ENCODE assay signal across 8 mouse cellular contexts in the genomic region with DNA sequence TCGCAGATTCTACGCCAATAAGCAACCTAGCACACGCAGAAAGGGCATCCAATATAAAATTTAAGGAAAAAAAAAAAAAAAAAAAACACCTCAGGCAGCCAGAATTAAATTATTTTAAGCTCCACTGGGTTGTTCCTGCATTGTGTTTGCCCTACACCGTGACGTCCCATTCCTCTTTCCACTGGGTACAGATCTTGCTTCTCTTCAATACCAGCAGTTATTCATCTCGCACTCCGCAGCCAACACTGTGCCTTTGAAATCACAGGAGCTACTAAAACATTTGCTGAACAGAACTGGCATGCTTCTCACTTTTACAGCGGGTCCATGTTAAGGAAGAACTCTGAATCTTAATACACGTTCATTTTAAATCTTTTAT. TPM values are rescaled to one million over a fixed set of nuclear protein-coding genes. Genes with fewer than 3 reads are reported as not detected.
DNase-seq lines count a peak whose midpoint lies in the region; ATAC-seq and TF ChIP-seq lines count a peak whose summit lies in the region.

No protein-coding gene starts in this region.

- TF ChIP-seq EP300 in heart, postnatal 0 days (IDR thresholded peaks at IDR 0.05; ENCODE audit: low read depth): no peak

- no peak for TF ChIP-seq CTCF in heart, postnatal 0 days (IDR thresholded peaks at IDR 0.05; ENCODE audit: low read depth)

- H3K27ac ChIP-seq in liver, embryonic 11.5 days (ENCODE audit: low read depth, low read length): no peak overlapping the region
- peak overlapping the region; percentile 79; the same call in 1 of the 2 replicates for H3K27ac ChIP-seq in heart, postnatal 0 days (ENCODE audit: low read depth)
- H3K27ac ChIP-seq in limb, embryonic 14.5 days (replicated peaks; ENCODE audit: low read depth, low read length): peak overlapping the region; percentile 79

- peaks cover 6% of the 10 kb centered on the region for H3K4me1 ChIP-seq in liver, embryonic 11.5 days (replicated peaks; ENCODE audit: control insufficient read depth, insufficient read depth, low read length)
- H3K4me1 ChIP-seq in heart, postnatal 0 days (ENCODE audit: control insufficient read depth, insufficient read depth): peaks cover 13% of the 10 kb centered on the region
- H3K4me1 ChIP-seq in limb, embryonic 14.5 days (ENCODE audit: control insufficient read depth, insufficient read depth, low read length): peaks cover 7% of the 10 kb centered on the region; the same call in 1 of the 2 replicates

- peak overlapping the region; percentile 75 for H3K4me2 ChIP-seq in liver, embryonic 11.5 days
- peak overlapping the region; percentile 87 for H3K4me2 ChIP-seq in heart, postnatal 0 days (ENCODE audit: low read depth, low read length)
- H3K4me2 ChIP-seq in limb, embryonic 14.5 days (replicated peaks; ENCODE audit: low read depth, low read length, severe bottlenecking): peak overlapping the region; percentile 77

- H3K4me3 ChIP-seq in liver, embryonic 11.5 days (ENCODE audit: low read depth, low read length): peak overlapping the region; percentile 82
- peak overlapping the region; percentile 72 for H3K4me3 ChIP-seq in heart, postnatal 0 days (ENCODE audit: low read depth, low read length)
- peak overlapping the region; percentile 68 for H3K4me3 ChIP-seq in limb, embryonic 14.5 days (replicated peaks; ENCODE audit: low read length)

- no peak for ATAC-seq in liver, embryonic 11.5 days (replicated peaks; ENCODE audit: low FRiP score)
- no peak for ATAC-seq in heart, postnatal 0 days (ENCODE audit: insufficient read depth, low read depth)
- no peak for ATAC-seq in limb, embryonic 14.5 days (ENCODE audit: low FRiP score, low read depth)

- WGBS in liver, embryonic 11.5 days: 21% methylated on average over 9 of the region's 9 CpGs
- WGBS in heart, postnatal 0 days: 18% methylated on average over 9 of the region's 9 CpGs
- WGBS in limb, embryonic 14.5 days: 16% methylated on average over 9 of the region's 9 CpGs

- 0 out of 2 replicates have a peak, but pooled peaks cover 2% of the 10 kb centered on the region for H3K9me3 ChIP-seq in liver, embryonic 11.5 days (ENCODE audit: control insufficient read depth, low read length)
- no peaks in the 10 kb centered on the region for H3K9me3 ChIP-seq in heart, postnatal 0 days (replicated peaks; ENCODE audit: control insufficient read depth, low read length)
- no peaks in the 10 kb centered on the region for H3K9me3 ChIP-seq in limb, embryonic 14.5 days (ENCODE audit: control insufficient read depth, low read length)

- no peak for DNase-seq in liver, embryonic 11.5 days (ENCODE audit: low spot score)
- no peak for DNase-seq in liver
- peak; percentile 79 for DNase-seq in cerebellum, adult 9-10 months
- DNase-seq in heart, postnatal 0 days (ENCODE audit: low spot score): no peak
- DNase-seq in limb, embryonic 14.5 days (ENCODE audit: low spot score): no peak
- peak; percentile 26 to 57 for DNase-seq in right cerebral cortex, postnatal 36 days (ENCODE audit: low spot score in 2 of 2)
- no peak for DNase-seq in adrenal gland, postnatal 25 days
- no peak for DNase-seq in gastrocnemius, postnatal 4 days (ENCODE audit: low spot score in 2 of 2)

- H3K36me3 ChIP-seq in liver, embryonic 11.5 days (ENCODE audit: control insufficient read depth, insufficient read depth, low read length): no peaks in the 10 kb centered on the region
- H3K36me3 ChIP-seq in heart, postnatal 0 days (replicated peaks; ENCODE audit: control insufficient read depth, insufficient read depth, low read length): no peaks in the 10 kb centered on the region
- no peaks in the 10 kb centered on the region for H3K36me3 ChIP-seq in limb, embryonic 14.5 days (ENCODE audit: control insufficient read depth, insufficient read depth, low read length)

- no peaks in the 10 kb centered on the region for H3K27me3 ChIP-seq in liver, embryonic 11.5 days (replicated peaks; ENCODE audit: control insufficient read depth, insufficient read depth, low read length)
- no peaks in the 10 kb centered on the region for H3K27me3 ChIP-seq in heart, postnatal 0 days (ENCODE audit: control insufficient read depth, insufficient read depth, low read length)
- no peaks in the 10 kb centered on the region for H3K27me3 ChIP-seq in limb, embryonic 14.5 days (ENCODE audit: control insufficient read depth, insufficient read depth, low read length)

- peak overlapping the region; percentile 84; the same call in 1 of the 2 replicates for H3K9ac ChIP-seq in liver, embryonic 11.5 days (ENCODE audit: low read depth, low read length)
- H3K9ac ChIP-seq in heart, postnatal 0 days (replicated peaks; ENCODE audit: low read depth, low read length): peak overlapping the region; percentile 61
- peak overlapping the region; percentile 70 for H3K9ac ChIP-seq in limb, embryonic 14.5 days (ENCODE audit: low read depth, low read length, severe bottlenecking)

- no peak for TF ChIP-seq POLR2A in limb, embryonic 14.5 days (IDR thresholded peaks at IDR 0.05; ENCODE audit: borderline replicate concordance, extremely low read depth, insufficient read depth, insufficient read length)

RNA-seq across cellular contexts. Expression of a gene that starts 0.7 kb away (rescaled TPM):
- 35.0 and 35.9 TPM in 2 replicates for polyA plus RNA-seq in liver, embryonic 11.5 days (2014; fragmentation: Nextera tagmentation; extraction: Ambion mirVana)
- total RNA-seq in heart, postnatal 0 days (2014; rRNA removed; ENCODE audit: low replicate concordance): 4.1 TPM in 1 of 2 replicates, not detected in the other
- 26.2 and 26.6 TPM in 2 replicates for polyA plus RNA-seq in heart, postnatal 0 days (2015; fragmentation: Nextera tagmentation; extraction: Ambion mirVana)
- 16.7 and 30.9 TPM in 2 replicates for polyA plus RNA-seq in limb, embryonic 14.5 days (2012; rRNA removed)
- 32.4 and 33.6 TPM in 2 replicates for polyA plus RNA-seq in limb, embryonic 14.5 days (2014; fragmentation: Nextera tagmentation; extraction: Ambion mirVana)
- total RNA-seq in adrenal gland, postnatal 25 days (2021): 19.0 and 22.8 TPM in 2 replicates
- 10 to 100 TPM; 11.3 to 13.2 TPM for total RNA-seq in gastrocnemius, postnatal 4 days (2021)

RNA-seq across cellular contexts. Expression of a gene that starts 39.7 kb away (rescaled TPM):
- polyA plus RNA-seq in liver, embryonic 11.5 days (2014; fragmentation: Nextera tagmentation; extraction: Ambion mirVana): 0.16 and 0.19 TPM in 2 replicates
- not detected in 2 replicates for total RNA-seq in heart, postnatal 0 days (2014; rRNA removed; ENCODE audit: low replicate concordance)
- 0.18 TPM in 1 of 2 replicates, not detected in the other for polyA plus RNA-seq in heart, postnatal 0 days (2015; fragmentation: Nextera tagmentation; extraction: Ambion mirVana)
- 2.3 and 2.5 TPM in 2 replicates for polyA plus RNA-seq in limb, embryonic 14.5 days (2012; rRNA removed)
- polyA plus RNA-seq in limb, embryonic 14.5 days (2014; fragmentation: Nextera tagmentation; extraction: Ambion mirVana): 1.7 and 3.3 TPM in 2 replicates
- 1.2 and 2.0 TPM in 2 replicates for total RNA-seq in adrenal gland, postnatal 25 days (2021)
- total RNA-seq in gastrocnemius, postnatal 4 days (2021): 1 to 10 TPM; 3.3 to 3.8 TPM

Comparison
In these comparisons a context has a peak if more than half of its experiments do, and no peak if none do; other contexts are left out.
1. DNase-seq: peak in cerebellum, adult 9-10 months (single experiment) and right cerebral cortex, postnatal 36 days (2 of 2); none in liver, embryonic 11.5 days (single experiment), liver (single experiment), heart, postnatal 0 days (single experiment), limb, embryonic 14.5 days (single experiment), adrenal gland, postnatal 25 days (single experiment) and gastrocnemius, postnatal 4 days (0 of 2).
2. Peak in every context shown above with its lines, with median percentiles within 50 percentile points of each other: H3K4me2 ChIP-seq, H3K4me3 ChIP-seq and H3K9ac ChIP-seq.